14 mouse cellular contexts compared by ENCODE assay signal in the genomic region with DNA sequence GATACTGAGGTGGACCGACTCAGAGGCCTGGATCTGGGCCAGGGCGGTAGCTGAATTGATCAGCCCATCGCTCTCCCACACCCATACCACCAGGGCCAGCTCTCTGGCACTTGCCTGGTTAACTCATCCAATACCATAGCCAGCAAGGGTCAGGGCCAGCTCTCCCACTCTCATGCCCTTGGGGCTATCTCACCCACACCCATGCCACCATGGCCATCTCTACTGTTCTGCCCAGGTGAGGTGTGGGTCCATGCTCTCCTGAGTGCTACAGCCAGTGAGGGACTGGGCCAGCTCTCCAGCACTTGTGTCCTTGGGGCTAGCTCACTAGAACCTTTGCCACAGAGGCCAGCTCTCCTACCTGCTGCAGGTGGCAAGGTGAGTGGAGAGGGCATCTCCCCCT. TPM values are rescaled to one million over a fixed set of nuclear protein-coding genes. Genes with fewer than 3 reads are reported as not detected.
A peak's percentile ranks its signal among the peaks of the same experiment; 100 is the strongest.
DNase-seq lines count a peak whose midpoint lies in the region; ATAC-seq lines count a peak whose summit lies in the region.
"Had no signal": no experiment of that assay in that cellular context is flagged by ENCODE, and none has a peak within 500 bp of the region (broad histone marks: within the 10 kb centered on the region; RNA-seq: fewer than 3 reads in every experiment).

No protein-coding gene starts in this region.

- DNase-seq in heart, adult 8-10 months (ENCODE audit: low spot score) = no peak
- no peak for DNase-seq in midbrain, embryonic 11.5 days (ENCODE audit: low spot score, missing footprints)
- DNase-seq in midbrain, embryonic 10.5 days (ENCODE audit: low spot score) = no peak
- no peak for DNase-seq in right cerebral cortex, postnatal 36 days (ENCODE audit: low spot score in 2 of 2)
- no peak for DNase-seq in adipocyte (ENCODE audit: low spot score)
- DNase-seq in urinary bladder, postnatal 10 days (ENCODE audit: low spot score) = no peak
- DNase-seq: cerebellum, postnatal 25 days; gastrocnemius, postnatal 10 days; kidney, adult 11 months; lung, postnatal 36 days; thymus, postnatal 4 days had no signal

- H3K27ac ChIP-seq in heart, embryonic 13.5 days (replicated peaks) = no peak overlapping the region
- H3K27ac ChIP-seq in midbrain, embryonic 11.5 days (ENCODE audit: low read depth, low read length) = no peak overlapping the region
- no peak overlapping the region for H3K27ac ChIP-seq in midbrain, embryonic 10.5 days (replicated peaks)
- H3K27ac ChIP-seq in midbrain, embryonic 13.5 days = no peak overlapping the region
- H3K27ac ChIP-seq: neural tube, embryonic 13.5 days had no signal

- H3K36me3 ChIP-seq in heart, embryonic 13.5 days = peaks cover 35% of the 10 kb centered on the region
- H3K36me3 ChIP-seq in midbrain, embryonic 11.5 days (ENCODE audit: control insufficient read depth, insufficient read depth, low read length) = peaks cover 7% of the 10 kb centered on the region
- H3K36me3 ChIP-seq in midbrain, embryonic 10.5 days = peaks cover 42% of the 10 kb centered on the region
- peaks cover 31% of the 10 kb centered on the region for H3K36me3 ChIP-seq in midbrain, embryonic 13.5 days

- no peak overlapping the region for H3K9ac ChIP-seq in heart, embryonic 13.5 days
- no peak overlapping the region for H3K9ac ChIP-seq in midbrain, embryonic 11.5 days (ENCODE audit: low read length)
- no peak overlapping the region for H3K9ac ChIP-seq in midbrain, embryonic 13.5 days (replicated peaks)
- H3K9ac ChIP-seq: neural tube, embryonic 13.5 days had no signal

- no peak overlapping the region for H3K4me2 ChIP-seq in heart, embryonic 13.5 days
- H3K4me2 ChIP-seq in midbrain, embryonic 11.5 days = no peak overlapping the region
- H3K4me2 ChIP-seq in midbrain, embryonic 13.5 days (replicated peaks) = no peak overlapping the region
- H3K4me2 ChIP-seq: neural tube, embryonic 13.5 days had no signal

- 0 out of 2 replicates have a peak, but pooled peaks cover 10% of the 10 kb centered on the region for H3K4me1 ChIP-seq in heart, embryonic 13.5 days
- H3K4me1 ChIP-seq in midbrain, embryonic 11.5 days (ENCODE audit: control insufficient read depth, insufficient read depth, low read length) = no peaks in the 10 kb centered on the region
- H3K4me1 ChIP-seq in midbrain, embryonic 10.5 days = no peaks in the 10 kb centered on the region
- H3K4me1 ChIP-seq in midbrain, embryonic 13.5 days (replicated peaks) = no peaks in the 10 kb centered on the region
- H3K4me1 ChIP-seq: neural tube, embryonic 13.5 days had no signal

- H3K4me3 ChIP-seq in heart, embryonic 13.5 days = no peak overlapping the region
- no peak overlapping the region for H3K4me3 ChIP-seq in midbrain, embryonic 11.5 days (ENCODE audit: low read depth, low read length)
- H3K4me3 ChIP-seq in midbrain, embryonic 10.5 days = no peak overlapping the region
- H3K4me3 ChIP-seq in midbrain, embryonic 13.5 days (replicated peaks) = no peak overlapping the region
- H3K4me3 ChIP-seq: neural tube, embryonic 13.5 days had no signal

- no peaks in the 10 kb centered on the region for H3K9me3 ChIP-seq in heart, embryonic 13.5 days
- no peaks in the 10 kb centered on the region for H3K9me3 ChIP-seq in midbrain, embryonic 11.5 days (ENCODE audit: control insufficient read depth, low read length)
- no peaks in the 10 kb centered on the region for H3K9me3 ChIP-seq in midbrain, embryonic 10.5 days (replicated peaks)
- H3K9me3 ChIP-seq in midbrain, embryonic 13.5 days = no peaks in the 10 kb centered on the region
- H3K9me3 ChIP-seq: neural tube, embryonic 13.5 days had no signal

- WGBS in heart, embryonic 13.5 days = 90% methylated on average over 3 of the region's 3 CpGs
- 99% methylated on average over 3 of the region's 3 CpGs for WGBS in midbrain, embryonic 11.5 days
- whole genome bisulfite sequencing in midbrain, embryonic 10.5 days = 96% methylated on average over 3 of the region's 3 CpGs
- 92% methylated on average over 3 of the region's 3 CpGs for WGBS in midbrain, embryonic 13.5 days

- no peaks in the 10 kb centered on the region for H3K27me3 ChIP-seq in heart, embryonic 13.5 days (replicated peaks)
- no peaks in the 10 kb centered on the region for H3K27me3 ChIP-seq in midbrain, embryonic 11.5 days (ENCODE audit: control insufficient read depth, insufficient read depth, low read length)
- H3K27me3 ChIP-seq in midbrain, embryonic 10.5 days (ENCODE audit: low read depth, poor library complexity, severe bottlenecking) = no peaks in the 10 kb centered on the region
- no peaks in the 10 kb centered on the region for H3K27me3 ChIP-seq in midbrain, embryonic 13.5 days
- H3K27me3 ChIP-seq: neural tube, embryonic 13.5 days had no signal

- ATAC-seq in heart, embryonic 13.5 days (ENCODE audit: extremely low read depth, insufficient number of reproducible peaks, low FRiP score, low TSS enrichment) = peak; percentile 14; the same call in 1 of the 2 replicates
- peak; percentile 33; the same call in 1 of the 2 replicates for ATAC-seq in midbrain, embryonic 11.5 days (ENCODE audit: low FRiP score)
- ATAC-seq in midbrain, embryonic 13.5 days = peak; percentile 40; the same call in 1 of the 2 replicates

RNA-seq across cellular contexts. Expression of a gene that starts 34.1 kb away (rescaled TPM):
- 61.7 and 64.4 TPM in 2 replicates for polyA plus RNA-seq in heart, embryonic 13.5 days (2015; fragmentation: Nextera tagmentation; extraction: Ambion mirVana)
- 10 to 100 TPM; 42.1 to 47.6 (median 44.7) TPM for total RNA-seq in heart, adult 8-10 months (2022)
- 110 and 115 TPM in 2 replicates for polyA plus RNA-seq in midbrain, embryonic 11.5 days (2014; fragmentation: Nextera tagmentation; extraction: Ambion mirVana)
- 86.6 and 101 TPM in 2 replicates for polyA plus RNA-seq in midbrain, embryonic 10.5 days (2016; fragmentation: Nextera tagmentation; extraction: Ambion mirVana)
- polyA plus RNA-seq in midbrain, embryonic 13.5 days (2015; fragmentation: Nextera tagmentation; extraction: Ambion mirVana) = 178 and 181 TPM in 2 replicates
